Comparison of ENCODE assay signal across 18 mouse cellular contexts in genomic region chr10:4332228-4332979, GRCm38 (mm10). TPM values are rescaled to one million over a fixed set of nuclear protein-coding genes. Genes with fewer than 3 reads are reported as not detected.
DNase-seq lines count a peak whose midpoint lies in the region; ATAC-seq lines count a peak whose summit lies in the region.
"Had no signal": no experiment of that assay in that cellular context is flagged by ENCODE, and none has a peak within 500 bp of the region (broad histone marks: within the 10 kb centered on the region; RNA-seq: fewer than 3 reads in every experiment).

No protein-coding gene starts in this region.

- no peak overlapping the region for H3K9ac ChIP-seq in hindbrain, embryonic 14.5 days
- no peak overlapping the region for H3K9ac ChIP-seq in neural tube, embryonic 12.5 days
- no peak overlapping the region for H3K9ac ChIP-seq in neural tube, embryonic 15.5 days (replicated peaks)
- H3K9ac ChIP-seq: embryonic facial prominence, embryonic 13.5 days; forebrain, embryonic 13.5 days; kidney, embryonic 15.5 days; limb, embryonic 12.5 days; liver, postnatal 0 days; midbrain, embryonic 13.5 days had no signal

- peak; percentile 22 for DNase-seq in hindbrain, embryonic 10.5 days (ENCODE audit: low spot score)
- no peak for DNase-seq in hindbrain, embryonic 14.5 days (ENCODE audit: low spot score)
- peak; percentile 31 for DNase-seq in embryo, embryonic 11 days
- no peak for DNase-seq in left cerebral cortex, adult 8-10 months (ENCODE audit: low spot score in 2 of 2)
- no peak for DNase-seq in forebrain, embryonic 10.5 days (ENCODE audit: extremely low spot score, low spot score)
- DNase-seq: layer of hippocampus, postnatal 36 days had no signal

- no peak overlapping the region for H3K4me3 ChIP-seq in hindbrain, embryonic 10.5 days
- H3K4me3 ChIP-seq in hindbrain, embryonic 14.5 days (replicated peaks; ENCODE audit: low read length) = no peak overlapping the region
- no peak overlapping the region for H3K4me3 ChIP-seq in neural tube, embryonic 12.5 days
- H3K4me3 ChIP-seq in neural tube, embryonic 15.5 days (replicated peaks) = no peak overlapping the region
- H3K4me3 ChIP-seq in forebrain, embryonic 10.5 days = no peak overlapping the region
- H3K4me3 ChIP-seq: embryonic facial prominence, embryonic 13.5 days; erythroblast, embryonic 14.5 days; forebrain, embryonic 13.5 days; kidney, embryonic 15.5 days; limb, embryonic 12.5 days; midbrain, embryonic 13.5 days; myocyte had no signal

- H3K36me3 ChIP-seq in hindbrain, embryonic 10.5 days = no peaks in the 10 kb centered on the region
- H3K36me3 ChIP-seq in hindbrain, embryonic 14.5 days (replicated peaks; ENCODE audit: control insufficient read depth, insufficient read depth) = no peaks in the 10 kb centered on the region
- H3K36me3 ChIP-seq in neural tube, embryonic 12.5 days = no peaks in the 10 kb centered on the region
- H3K36me3 ChIP-seq in neural tube, embryonic 15.5 days = no peaks in the 10 kb centered on the region
- no peaks in the 10 kb centered on the region for H3K36me3 ChIP-seq in forebrain, embryonic 10.5 days (replicated peaks)
- H3K36me3 ChIP-seq: embryonic facial prominence, embryonic 13.5 days; kidney, embryonic 15.5 days; limb, embryonic 12.5 days; midbrain, embryonic 13.5 days had no signal

- H3K9me3 ChIP-seq in hindbrain, embryonic 10.5 days = 0 out of 2 replicates have a peak, but pooled peaks cover 3% of the 10 kb centered on the region
- no peaks in the 10 kb centered on the region for H3K9me3 ChIP-seq in hindbrain, embryonic 14.5 days (ENCODE audit: control insufficient read depth, low read length)
- peaks cover 2% of the 10 kb centered on the region; the same call in 1 of the 2 replicates for H3K9me3 ChIP-seq in neural tube, embryonic 12.5 days
- no peaks in the 10 kb centered on the region for H3K9me3 ChIP-seq in neural tube, embryonic 15.5 days (replicated peaks)
- peaks cover 3% of the 10 kb centered on the region; the same call in 1 of the 2 replicates for H3K9me3 ChIP-seq in forebrain, embryonic 10.5 days
- H3K9me3 ChIP-seq: embryonic facial prominence, embryonic 13.5 days; forebrain, embryonic 13.5 days; kidney, embryonic 15.5 days; limb, embryonic 12.5 days; midbrain, embryonic 13.5 days had no signal

- H3K4me1 ChIP-seq in hindbrain, embryonic 10.5 days (replicated peaks) = peaks cover 28% of the 10 kb centered on the region
- H3K4me1 ChIP-seq in hindbrain, embryonic 14.5 days (replicated peaks; ENCODE audit: control insufficient read depth, insufficient read depth, low read length) = peaks cover 11% of the 10 kb centered on the region
- H3K4me1 ChIP-seq in neural tube, embryonic 12.5 days = peaks cover 20% of the 10 kb centered on the region
- peaks cover 22% of the 10 kb centered on the region for H3K4me1 ChIP-seq in neural tube, embryonic 15.5 days
- H3K4me1 ChIP-seq in forebrain, embryonic 10.5 days = peaks cover 26% of the 10 kb centered on the region

- H3K27ac ChIP-seq in hindbrain, embryonic 10.5 days = peak overlapping the region; percentile 70
- H3K27ac ChIP-seq in hindbrain, embryonic 14.5 days = no peak overlapping the region
- H3K27ac ChIP-seq in neural tube, embryonic 12.5 days = no peak overlapping the region
- H3K27ac ChIP-seq in neural tube, embryonic 15.5 days (replicated peaks) = no peak overlapping the region
- H3K27ac ChIP-seq in forebrain, embryonic 10.5 days = no peak overlapping the region
- H3K27ac ChIP-seq: embryonic facial prominence, embryonic 13.5 days; forebrain, embryonic 13.5 days; kidney, embryonic 15.5 days; limb, embryonic 12.5 days; midbrain, embryonic 13.5 days had no signal

- WGBS in hindbrain, embryonic 10.5 days = 35% methylated on average over 7 of the region's 7 CpGs
- WGBS in hindbrain, embryonic 14.5 days = 39% methylated on average over 7 of the region's 7 CpGs
- 16% methylated on average over 7 of the region's 7 CpGs for WGBS in neural tube, embryonic 12.5 days
- 19% methylated on average over 7 of the region's 7 CpGs for WGBS in neural tube, embryonic 15.5 days
- WGBS in forebrain, embryonic 10.5 days = 72% methylated on average over 7 of the region's 7 CpGs

- ATAC-seq in hindbrain, embryonic 14.5 days (ENCODE audit: low FRiP score) = no peak
- 0 out of 2 replicates have a peak, but pooled peaks have one; percentile 35 for ATAC-seq in neural tube, embryonic 12.5 days (ENCODE audit: low FRiP score, low read depth)
- ATAC-seq in neural tube, embryonic 15.5 days (ENCODE audit: low FRiP score) = no peak
- ATAC-seq: intestine, postnatal 0 days; liver, postnatal 0 days; midbrain, embryonic 13.5 days had no signal

- no peaks in the 10 kb centered on the region for H3K27me3 ChIP-seq in hindbrain, embryonic 10.5 days (ENCODE audit: insufficient read depth, poor library complexity, severe bottlenecking)
- H3K27me3 ChIP-seq in hindbrain, embryonic 14.5 days (ENCODE audit: control insufficient read depth, insufficient read depth, low read length) = no peaks in the 10 kb centered on the region
- H3K27me3 ChIP-seq in neural tube, embryonic 12.5 days (replicated peaks) = no peaks in the 10 kb centered on the region
- H3K27me3 ChIP-seq in neural tube, embryonic 15.5 days (replicated peaks) = no peaks in the 10 kb centered on the region
- no peaks in the 10 kb centered on the region for H3K27me3 ChIP-seq in forebrain, embryonic 10.5 days (ENCODE audit: poor library complexity, severe bottlenecking)
- H3K27me3 ChIP-seq: kidney, embryonic 15.5 days; limb, embryonic 12.5 days had no signal

- H3K4me2 ChIP-seq in hindbrain, embryonic 14.5 days (replicated peaks) = no peak overlapping the region
- H3K4me2 ChIP-seq in neural tube, embryonic 12.5 days (replicated peaks) = no peak overlapping the region
- H3K4me2 ChIP-seq in neural tube, embryonic 15.5 days = no peak overlapping the region
- H3K4me2 ChIP-seq: forebrain, embryonic 13.5 days; heart, embryonic 11.5 days; limb, embryonic 12.5 days; midbrain, embryonic 13.5 days had no signal

RNA-seq across cellular contexts. Expression of gene Zbtb2, which starts 55.5 kb away (rescaled TPM):
- polyA plus RNA-seq in hindbrain, embryonic 10.5 days (2016; fragmentation: Nextera tagmentation; extraction: Ambion mirVana) = 18.1 and 20.1 TPM in 2 replicates
- 15.2 and 17.1 TPM in 2 replicates for polyA plus RNA-seq in hindbrain, embryonic 14.5 days (2014; fragmentation: Nextera tagmentation; extraction: Ambion mirVana)
- polyA plus RNA-seq in neural tube, embryonic 12.5 days (2016; fragmentation: Nextera tagmentation; extraction: Ambion mirVana) = 19.6 and 20.1 TPM in 2 replicates
- polyA plus RNA-seq in neural tube, embryonic 15.5 days (2015; fragmentation: Nextera tagmentation; extraction: Ambion mirVana) = 13.1 and 13.4 TPM in 2 replicates
- 10 to 100 TPM; 10.3 to 12.4 (median 11.7) TPM for total RNA-seq in left cerebral cortex, adult 8-10 months (2022)
- polyA plus RNA-seq in forebrain, embryonic 10.5 days (2016; fragmentation: Nextera tagmentation; extraction: Ambion mirVana) = 19.7 and 21.6 TPM in 2 replicates

Comparison
In these comparisons a context has a peak if more than half of its experiments do, and no peak if none do; other contexts are left out.
1. DNase-seq: peak in hindbrain, embryonic 10.5 days (single experiment) and embryo, embryonic 11 days (single experiment); none in hindbrain, embryonic 14.5 days (single experiment), left cerebral cortex, adult 8-10 months (0 of 2) and forebrain, embryonic 10.5 days (single experiment).